Mouse (Mus musculus) neural tube, embryonic 14.5 days (tissue): Measurements from ENCODE around the gene Prr14l. TPM values are rescaled to one million over a fixed set of nuclear protein-coding genes. Genes with fewer than 3 reads are reported as not detected.
"Not testable (repeated sequence)": the region's sequence is repeated elsewhere in the genome, so short reads cannot be mapped to it uniquely, and the experiment has no call there.

Experiments
- ATAC-seq: fragments of 200-750 bp; cut with Nextera tagmentation; 2 replicates; pipeline ENCODE4 v1.8.0; 2017; ENCODE audit warnings: low read depth, mild to moderate bottlenecking, moderate TSS enrichment, moderate library complexity
- H3K27ac ChIP-seq: fragments of 300-500 bp; sonication (generic); 2 replicates; pipeline ENCODE4 v1.5.1; 2014; ENCODE audit warnings: low read depth, mild to moderate bottlenecking, control low read depth, low read length, moderate library complexity, mixed read lengths
- H3K27me3 ChIP-seq: fragments of 300-500 bp; sonication (generic); 2 replicates; pipeline ENCODE4 v1.6.1; 2014; ENCODE audit warnings: low read length; ENCODE audit not compliant: control insufficient read depth, insufficient read depth
- H3K36me3 ChIP-seq: fragments of 300-500 bp; sonication (generic); 2 replicates; pipeline ENCODE4 v1.6.1; 2014; ENCODE audit warnings: low read length, mixed read lengths; ENCODE audit not compliant: control insufficient read depth, insufficient read depth
- H3K4me1 ChIP-seq: fragments of 300-500 bp; sonication (generic); 2 replicates; pipeline ENCODE4 v1.6.1; 2014; ENCODE audit warnings: low read length; ENCODE audit not compliant: control insufficient read depth, insufficient read depth
- H3K4me2 ChIP-seq: fragments of 300-500 bp; sonication (generic); 2 replicates; pipeline ENCODE4 v1.6.1; 2014; ENCODE audit warnings: mild to moderate bottlenecking, low read depth, low read length, control low read depth
- H3K4me3 ChIP-seq: fragments of 300-500 bp; sonication (generic); 2 replicates; pipeline ENCODE4 v1.5.1; 2014; ENCODE audit warnings: low read depth, low read length, control low read depth, mixed read lengths
- H3K9ac ChIP-seq: fragments of 300-500 bp; sonication (generic); replicated peaks from 2 replicates; pipeline ENCODE4 v1.6.1; 2014; ENCODE audit warnings: low read depth, mild to moderate bottlenecking, control low read depth, low read length, mixed read lengths
- H3K9me3 ChIP-seq: fragments of 300-500 bp; sonication (generic); 2 replicates; pipeline ENCODE4 v1.6.1; 2016; ENCODE audit warnings: low read length; ENCODE audit not compliant: control insufficient read depth
- WGBS: fragments of 180-500 bp; shearing (Covaris S2); extraction: QIAGEN DNeasy Blood & Tissue Kit; methylation state at CpG from one replicate; pipeline ENCODE4 v1.1.7; 2014; 5-methylcytosine and 5-hydroxymethylcytosine counted together
- polyA plus RNA-seq: library from polyadenylated mRNA; unstranded; fragments of >200 nt; fragmentation: Nextera tagmentation; extraction: Ambion mirVana; gene quantifications from 2 replicates; pipeline ENCODE4 v1.2.1, GENCODE M21; 2014

Prr14l gene
- polyA plus RNA-seq, 1 experiment from 2014 or later, result 15.6 TPM

GRCm38 (mm10) chr5:32748936-32749335 lies 105.1 kb downstream of the Prr14l start:
- Histone ChIP-seq H3K9me3 (no peaks in the 10 kb centered on the region), H3K4me3 (no peak overlapping the region), H3K4me2 (no peak overlapping the region), H3K27ac (no peak overlapping the region), H3K9ac (no peak overlapping the region), H3K27me3 (no peaks in the 10 kb centered on the region), H3K4me1 (0 out of 2 replicates have a peak, but pooled peaks cover 2% of the 10 kb centered on the region), H3K36me3 (no peaks in the 10 kb centered on the region)
- 94% methylated on average over 6 of the region's 6 CpGs for WGBS
- no peak for ATAC-seq

GRCm38 (mm10) chr5:32747650-32748375 lies 106.2 kb downstream of the Prr14l start:
- ATAC-seq, result peak; percentile 35; the same call in 1 of the 2 replicates
- no peaks in the 10 kb centered on the region for H3K9me3 ChIP-seq
- no peak overlapping the region for H3K4me2 ChIP-seq
- no peak overlapping the region for H3K4me3 ChIP-seq
- no peaks in the 10 kb centered on the region for H3K36me3 ChIP-seq
- H3K27me3 ChIP-seq, result no peaks in the 10 kb centered on the region
- no peak overlapping the region for H3K27ac ChIP-seq
- 71% methylated on average over 6 of the region's 6 CpGs for WGBS
- H3K4me1 ChIP-seq, result 0 out of 2 replicates have a peak, but pooled peaks cover 2% of the 10 kb centered on the region
- no peak overlapping the region for H3K9ac ChIP-seq

- Histone ChIP-seq H3K4me2 (peak overlapping the region; percentile 32; the same call in 1 of the 2 replicates), H3K9me3 (no peaks in the 10 kb centered on the region), H3K4me3 (peak overlapping the region; percentile 17), H3K27ac (no peak overlapping the region), H3K4me1 (no peaks in the 10 kb centered on the region), H3K27me3 (no peaks in the 10 kb centered on the region), H3K9ac (no peak overlapping the region), H3K36me3 (no peaks in the 10 kb centered on the region)
- 8% methylated on average over 7 of the region's 10 CpGs for WGBS
- ATAC-seq, result peak; percentile 67; the same call in 1 of the 2 replicates
These were observed 108.1 kb downstream of the Prr14l start for GRCm38 (mm10) chr5:32745705-32746655.

- no peaks in the 10 kb centered on the region for H3K27me3 ChIP-seq
- no peak for ATAC-seq
- H3K36me3 ChIP-seq, result no peaks in the 10 kb centered on the region
- no peak overlapping the region for H3K9ac ChIP-seq
- H3K27ac ChIP-seq, result no peak overlapping the region
- WGBS, result 56% methylated on average over 9 of the region's 9 CpGs
- no peaks in the 10 kb centered on the region for H3K9me3 ChIP-seq
- no peak overlapping the region for H3K4me2 ChIP-seq
- H3K4me3 ChIP-seq, result no peak overlapping the region
- no peaks in the 10 kb centered on the region for H3K4me1 ChIP-seq
These were observed 111.9 kb downstream of the Prr14l start for GRCm38 (mm10) chr5:32742149-32742548.

GRCm38 (mm10) chr5:32741377-32741776 lies 112.7 kb downstream of the Prr14l start:
- not testable (repeated sequence) for H3K4me1 ChIP-seq, H3K27ac ChIP-seq, H3K9me3 ChIP-seq, H3K9ac ChIP-seq, H3K27me3 ChIP-seq, H3K4me2 ChIP-seq, H3K36me3 ChIP-seq, H3K4me3 ChIP-seq
- peak; percentile 22; the same call in 1 of the 2 replicates for ATAC-seq
- WGBS, result 49% methylated on average over 4 of the region's 4 CpGs

- not testable (repeated sequence) for H3K36me3 ChIP-seq, H3K4me2 ChIP-seq, H3K9ac ChIP-seq, H3K27ac ChIP-seq, H3K9me3 ChIP-seq, ATAC-seq, H3K4me1 ChIP-seq, H3K4me3 ChIP-seq, H3K27me3 ChIP-seq
- 88% methylated on average over 8 of the region's 8 CpGs for WGBS
These were observed 113.2 kb downstream of the Prr14l start for GRCm38 (mm10) chr5:32740850-32741249.

- H3K4me3 ChIP-seq, result no peak overlapping the region
- H3K4me2 ChIP-seq, result no peak overlapping the region
- H3K9me3 ChIP-seq, result no peaks in the 10 kb centered on the region
- H3K4me1 ChIP-seq, result no peaks in the 10 kb centered on the region
- H3K27me3 ChIP-seq, result no peaks in the 10 kb centered on the region
- no peaks in the 10 kb centered on the region for H3K36me3 ChIP-seq
- 97% methylated on average over 3 of the region's 3 CpGs for whole genome bisulfite sequencing
- H3K9ac ChIP-seq, result no peak overlapping the region
- H3K27ac ChIP-seq, result no peak overlapping the region
- no peak for ATAC-seq
These were observed 113.9 kb downstream of the Prr14l start for GRCm38 (mm10) chr5:32740138-32740537.
